Mouse (Mus musculus) gastrocnemius, postnatal 10 days (tissue): ENCODE results near the gene Gnb3. TPM values are rescaled to one million over a fixed set of nuclear protein-coding genes. Genes with fewer than 3 reads are reported as not detected.
A peak's percentile ranks its signal among the peaks of the same experiment; 100 is the strongest.

Source experiments
- DNase-seq: peaks from one replicate; pipeline ENCODE4 v3.0.0; 2021; ENCODE audit warnings: mixed read lengths
- long read RNA-seq, 2 experiments: library from polyadenylated mRNA; stranded (forward); transcript quantifications; one replicate each; pipeline ENCODE4 v2.0.0; 2021
- total RNA-seq, 2 experiments: library from RNA; stranded (reverse); gene quantifications; 2 replicates each; pipeline ENCODE4 v1.2.3; 2021

Gene Gnb3
- 1 to 10 TPM; 8.4 to 9.4 TPM for total RNA-seq
- long read RNA-seq, experiment 1, transcript Gnb3-201 (10 exons, 1,846 nt) = major isoform, 13 of 15 reads
- long read RNA-seq, experiment 1, partial matches to known transcripts = 2 of 15 reads
- long read RNA-seq, experiment 1, other reads (novel, unspliced or antisense) = 0 of 15 reads
- long read RNA-seq, experiment 2, transcript Gnb3-201 (10 exons, 1,846 nt) = major isoform, 11 of 13 reads
- long read RNA-seq, experiment 2, partial matches to known transcripts = 2 of 13 reads
- long read RNA-seq, experiment 2, other reads (novel, unspliced or antisense) = 0 of 13 reads

DNA sequence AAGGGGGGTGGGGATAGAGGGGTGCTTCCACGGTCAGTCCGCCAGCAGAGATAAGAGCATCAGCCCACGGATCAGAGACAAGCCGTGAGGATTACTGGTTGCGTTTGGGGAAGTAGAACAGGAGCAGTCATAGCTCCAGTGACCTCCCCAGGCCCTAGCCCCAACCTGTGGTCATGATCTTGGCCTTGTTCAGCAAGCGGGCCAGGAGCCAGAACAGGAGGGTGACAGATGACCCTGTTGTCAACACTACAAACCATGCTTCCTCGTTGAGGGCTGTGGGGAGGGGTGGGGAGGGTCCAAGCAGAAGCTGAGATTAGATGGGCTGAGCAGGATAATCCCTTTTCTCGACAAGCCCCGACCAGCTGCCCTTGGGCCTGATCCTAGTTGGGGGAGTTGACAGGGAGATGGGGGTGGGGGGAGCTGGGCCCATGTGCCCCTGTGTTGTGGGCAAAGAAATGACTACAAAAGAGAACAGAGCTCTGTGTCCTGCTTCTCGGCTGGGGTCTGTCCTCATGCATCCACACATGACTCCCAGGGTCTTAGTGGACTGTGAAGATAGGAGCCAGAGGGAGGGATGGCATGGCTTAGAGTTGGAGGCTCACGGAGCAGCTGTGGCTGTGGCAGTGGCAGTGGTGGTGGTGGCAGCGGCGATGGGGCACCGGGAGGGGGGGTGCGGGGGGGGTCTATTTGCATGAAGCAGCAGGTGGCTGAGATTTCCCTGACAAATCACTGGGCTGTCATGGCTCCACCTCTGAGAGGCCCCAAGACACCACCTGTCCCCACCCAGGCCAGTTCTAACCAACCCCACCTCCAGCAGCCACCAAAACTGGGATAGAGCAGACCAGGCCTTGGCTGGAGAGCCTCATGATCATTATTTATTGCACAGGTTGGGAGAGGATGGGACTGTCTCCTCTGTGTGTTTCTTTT, at the start of gene Gnb3:
Gene Gnb3 (minus strand): TSS at position 35 of the 927 bp plus-strand sequence.
- DNase-seq = no peak

DNA sequence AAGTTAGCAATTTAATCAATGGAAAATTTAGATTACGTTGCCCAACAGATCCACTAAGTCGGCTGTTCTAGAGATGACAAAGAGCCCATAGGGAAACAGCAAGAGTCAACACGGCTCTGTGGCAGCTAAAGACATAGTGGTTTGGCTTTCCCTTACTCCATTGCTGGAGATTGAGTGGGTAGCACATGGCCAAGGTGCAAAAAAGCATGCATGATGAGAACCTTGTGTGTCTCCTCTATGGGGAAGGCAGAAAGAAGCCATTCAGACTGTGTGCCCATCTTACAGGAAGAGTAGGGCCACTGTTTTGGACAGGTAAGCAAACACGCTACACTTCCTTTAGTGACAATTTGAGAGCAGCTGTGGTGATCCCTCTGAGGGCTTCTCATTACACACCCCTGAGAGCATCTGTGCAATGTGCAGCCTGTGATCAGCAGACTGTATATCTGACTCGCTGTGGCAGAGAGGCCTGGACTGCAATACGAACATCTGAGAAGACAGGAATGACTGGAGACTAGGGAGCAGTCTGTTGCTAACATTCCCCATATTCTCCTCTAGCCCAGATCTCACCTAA, 48.6 kb upstream of the Gnb3 start:
- no peak for DNase-seq

GRCm38 (mm10) chr6:124887986-124888385, 47.9 kb upstream of the Gnb3 start, which contains the start of gene Cd4:
Cd4 (minus strand) TSS chr6:124888221.
- no peak for DNase-seq

DNA sequence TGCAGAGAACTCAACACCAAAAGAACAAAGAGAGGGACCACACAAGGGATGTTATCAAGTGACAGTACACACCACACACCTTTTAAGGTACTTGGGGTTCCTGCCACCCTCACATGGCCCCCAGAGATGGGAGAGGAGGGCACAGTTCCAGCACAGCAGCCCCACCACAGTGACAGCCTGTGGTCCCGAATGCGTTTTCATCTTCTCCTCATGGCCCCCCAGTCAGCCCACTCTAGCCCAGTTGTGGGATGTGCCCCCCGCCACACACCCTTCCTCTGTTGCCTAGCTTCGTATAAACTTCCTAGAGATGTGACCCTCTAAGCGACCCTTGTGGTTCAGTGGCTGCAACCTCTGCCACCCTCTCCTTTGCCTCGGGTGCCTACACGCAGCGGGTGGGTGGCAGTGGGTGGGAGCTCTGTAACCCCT, 45.9 kb upstream of the Gnb3 start:
- DNase-seq = no peak

GRCm38 (mm10) chr6:124884714-124885500, 44.8 kb upstream of the Gnb3 start:
- peak; percentile 21 for DNase-seq

- no peak for DNase-seq
These were observed 43.3 kb upstream of the Gnb3 start for GRCm38 (mm10) chr6:124883351-124883750.

DNA sequence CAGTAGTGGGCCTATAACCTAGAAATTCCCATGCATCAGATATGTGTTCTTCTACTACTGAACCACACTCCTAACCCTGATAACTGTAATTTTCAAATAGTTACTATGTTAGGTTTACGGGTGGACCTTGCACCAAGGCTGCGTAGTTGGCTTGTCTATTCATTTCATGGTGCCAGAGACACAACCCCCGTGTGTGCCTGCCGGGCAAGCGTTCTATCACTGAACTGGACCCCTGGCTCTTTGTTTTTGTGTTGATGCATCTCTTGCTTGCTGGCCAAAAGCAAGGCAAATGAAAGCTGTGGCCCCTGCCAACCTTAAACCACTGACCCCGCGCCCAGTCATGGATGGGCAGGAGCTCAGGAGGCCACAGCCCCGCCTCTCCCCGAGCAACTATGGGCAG, 41.7 kb upstream of the Gnb3 start:
- DNase-seq = no peak

DNA sequence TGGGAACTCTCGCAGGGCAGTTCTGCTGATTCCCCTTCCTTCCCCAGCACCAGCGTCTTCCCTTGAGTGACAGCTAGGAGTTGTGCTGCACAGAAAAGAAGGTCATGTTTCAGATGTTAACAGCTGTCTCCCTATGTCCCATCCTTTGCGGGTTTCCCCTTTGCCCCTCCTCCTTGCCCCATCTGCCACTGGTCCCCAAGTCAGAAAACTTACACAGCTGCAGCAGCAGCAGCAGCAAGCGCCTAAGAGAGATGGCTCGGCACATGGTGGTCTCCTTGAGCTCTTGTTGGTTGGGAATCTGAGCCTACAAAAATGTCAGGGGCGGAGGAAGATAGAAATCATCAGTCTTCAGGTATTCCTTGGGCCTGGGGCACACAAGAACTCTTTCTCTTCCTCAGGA, 39.3 kb upstream of the Gnb3 start:
- DNase-seq = no peak

- DNase-seq = no peak
These were observed 34.3 kb upstream of the Gnb3 start for GRCm38 (mm10) chr6:124874348-124874747.

DNA sequence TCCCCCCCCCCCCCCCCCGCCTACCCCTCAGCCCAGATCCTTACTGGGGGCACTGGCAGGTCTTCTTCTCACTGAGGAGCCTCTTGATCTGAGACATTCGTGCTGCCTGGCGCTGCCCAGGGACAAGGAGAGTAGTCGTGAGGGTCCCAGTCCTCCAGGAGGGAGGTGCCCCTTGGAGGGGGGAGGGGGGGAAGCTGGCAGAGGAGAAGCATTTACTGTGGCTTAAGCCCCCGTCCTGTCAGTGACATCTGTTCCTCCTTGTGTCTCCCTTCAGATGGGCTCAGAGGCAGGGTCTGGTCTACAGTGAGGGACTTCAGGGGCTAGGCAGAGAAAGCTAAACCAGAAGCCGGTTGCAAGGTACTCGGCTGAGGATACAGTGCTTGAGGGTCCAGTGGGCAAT, 26.5 kb upstream of the Gnb3 start:
- DNase-seq = no peak

DNA sequence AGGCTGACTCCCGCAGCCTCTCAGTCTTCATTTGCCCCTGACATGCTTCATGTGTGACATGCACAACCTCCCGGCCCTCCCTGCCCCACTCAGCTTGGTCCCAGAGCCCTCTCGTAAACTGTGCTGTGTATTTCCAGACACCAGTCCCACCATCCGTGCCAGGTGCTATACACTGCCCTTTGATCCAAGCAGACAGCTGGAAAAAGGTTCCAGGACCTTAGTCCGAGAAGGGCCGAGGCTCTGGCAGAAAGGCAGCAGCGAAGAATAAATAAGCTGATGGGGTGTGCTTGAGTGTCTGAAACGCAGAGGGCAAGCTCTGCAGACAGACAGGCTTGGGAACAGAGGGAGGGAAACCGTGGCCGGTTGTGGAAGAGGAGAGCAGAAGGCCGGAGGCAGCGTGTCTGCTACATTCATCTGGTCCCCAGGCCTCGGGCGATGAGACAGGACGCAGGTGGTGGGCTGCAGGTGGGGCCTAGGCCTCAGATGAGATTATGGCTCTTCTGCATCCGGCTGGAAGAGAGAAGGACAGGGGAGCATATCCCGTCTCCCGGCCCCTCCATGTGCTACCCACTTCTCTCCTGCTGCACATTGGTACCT, 25.8 kb upstream of the Gnb3 start:
- no peak for DNase-seq

DNA sequence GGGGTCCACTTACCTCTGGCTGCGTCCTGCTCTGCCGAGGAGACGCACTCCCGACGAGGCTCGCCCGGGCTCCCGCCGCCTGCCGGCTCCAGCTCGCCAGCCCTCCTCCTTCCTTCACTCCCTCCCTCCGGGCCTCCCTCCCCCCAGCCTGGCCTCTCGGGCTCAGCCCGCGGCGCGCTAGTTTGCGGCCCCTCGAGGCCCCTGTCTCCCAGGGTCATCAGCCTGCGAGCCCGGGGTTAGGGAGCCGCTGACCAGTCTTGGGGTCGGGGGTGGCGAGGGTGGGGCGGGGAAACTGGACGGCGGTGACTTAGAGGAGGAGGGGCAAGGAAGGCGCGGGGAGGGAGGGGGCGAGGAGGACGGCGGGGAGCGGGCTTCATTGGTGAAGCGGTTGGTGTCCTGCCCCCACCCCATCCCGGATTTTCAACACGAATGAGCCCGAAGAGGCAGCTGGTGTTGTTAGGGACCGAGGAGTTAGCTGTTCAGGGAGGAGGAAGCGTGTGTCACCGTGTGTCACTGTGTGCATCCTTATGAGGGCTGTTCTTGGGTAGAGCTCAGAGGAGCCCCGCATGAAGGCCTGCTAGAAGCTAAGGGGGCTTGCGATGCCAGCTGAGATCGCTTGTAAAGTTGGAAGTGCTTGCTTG, 23.7 kb upstream of the Gnb3 start, which contains the start of gene Gpr162:
Gene Gpr162 (minus strand): TSS at position 326 of the 641 bp plus-strand sequence.
- peak; percentile 72 for DNase-seq

GRCm38 (mm10) chr6:124863125-124863657, 23.1 kb upstream of the Gnb3 start:
- DNase-seq = no peak

GRCm38 (mm10) chr6:124862406-124863124, 22.5 kb upstream of the Gnb3 start:
- no peak for DNase-seq

GRCm38 (mm10) chr6:124861802-124862201, 21.7 kb upstream of the Gnb3 start:
- DNase-seq = no peak

- DNase-seq = no peak
These were observed 21.2 kb upstream of the Gnb3 start for GRCm38 (mm10) chr6:124861266-124861665.

DNA sequence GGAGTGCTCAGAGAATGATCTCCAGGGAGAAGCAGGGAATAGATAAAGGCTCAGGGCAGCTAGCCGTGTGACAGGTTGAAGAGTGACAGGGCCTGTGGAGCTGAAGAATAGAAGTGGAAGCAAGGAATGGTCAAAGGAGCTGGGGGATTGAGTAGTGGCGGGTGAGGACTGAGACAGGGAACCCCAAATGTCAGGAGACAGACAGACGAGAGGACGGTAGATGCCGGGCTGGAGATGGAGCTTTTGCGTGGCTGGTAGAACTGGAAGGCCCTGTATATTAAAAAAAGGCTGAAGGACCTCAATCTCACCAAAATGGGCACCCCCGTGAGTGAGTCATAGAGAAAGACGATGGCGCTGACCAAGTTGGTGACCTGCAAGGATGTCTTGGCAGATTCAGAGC, 20.4 kb upstream of the Gnb3 start:
- DNase-seq = no peak

GRCm38 (mm10) chr6:124859725-124860124, 19.6 kb upstream of the Gnb3 start:
- peak; percentile 96 for DNase-seq

DNA sequence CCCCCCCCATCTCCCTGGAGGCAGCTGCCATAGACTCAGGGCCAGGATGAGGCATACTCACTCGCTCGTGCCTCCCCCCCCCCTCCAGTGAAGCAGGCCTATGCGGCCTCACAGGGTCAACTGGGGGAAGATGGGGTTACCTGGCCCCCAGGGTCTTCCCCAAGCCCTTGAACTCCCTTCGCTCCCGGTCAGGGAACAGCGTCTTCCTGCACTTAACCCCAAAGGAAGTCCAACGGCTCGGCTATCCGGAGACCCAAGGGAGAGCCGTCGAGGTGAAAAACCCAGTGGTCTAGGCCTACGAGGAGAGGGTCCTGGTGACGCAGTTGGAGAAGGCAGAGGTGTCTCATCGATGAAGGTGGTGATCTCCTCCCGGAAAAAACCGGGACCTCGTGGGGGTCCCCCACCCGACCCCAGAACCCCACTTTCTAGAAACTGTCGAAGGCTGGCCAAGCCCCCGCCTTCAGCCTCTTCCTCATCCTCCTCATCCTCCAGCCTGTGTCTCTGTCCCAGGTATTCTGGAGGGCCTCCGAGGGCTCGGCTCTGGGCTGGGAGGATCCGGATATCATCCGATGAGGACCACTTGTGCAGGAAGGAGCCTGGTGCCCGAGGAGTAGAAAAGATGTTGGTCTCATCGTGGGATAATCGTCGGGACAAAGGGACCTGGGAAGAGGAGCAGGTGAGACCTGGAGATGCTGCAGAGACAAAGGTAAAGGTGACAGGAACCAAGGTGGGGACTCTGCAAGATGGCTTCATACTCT, 18.7 kb upstream of the Gnb3 start:
- DNase-seq = no peak
